Mouse (Mus musculus) lung, postnatal 0 days (tissue): ENCODE data around the gene Idua. TPM values are rescaled to one million over a fixed set of nuclear protein-coding genes. Genes with fewer than 3 reads are reported as not detected.

Experiments used
- ATAC-seq: fragments of 200-750 bp; cut with Nextera tagmentation; 2 replicates; pipeline ENCODE4 v1.8.0; 2017; ENCODE audit warnings: moderate library complexity
- DNase-seq: peaks from one replicate; pipeline ENCODE4 v3.0.0-alpha.2; 2016; ENCODE audit warnings: low spot score
- H3K27ac ChIP-seq: fragments of 300-500 bp; sonication (generic); 2 replicates; pipeline ENCODE4 v1.5.1; 2014; ENCODE audit warnings: antibody characterized with exemption, mild to moderate bottlenecking, low read length, mixed read lengths
- H3K27me3 ChIP-seq: fragments of 300-500 bp; sonication (generic); replicated peaks from 2 replicates; pipeline ENCODE4 v1.6.1; 2014; ENCODE audit warnings: low read length, mixed read lengths; ENCODE audit not compliant: insufficient read depth
- H3K36me3 ChIP-seq: fragments of 300-500 bp; sonication (generic); 2 replicates; pipeline ENCODE4 v1.6.1; 2014; ENCODE audit warnings: low read length, mixed read lengths; ENCODE audit not compliant: insufficient read depth
- H3K4me1 ChIP-seq: fragments of 300-500 bp; sonication (generic); 2 replicates; pipeline ENCODE4 v1.6.1; 2014; ENCODE audit warnings: antibody characterized with exemption, low read depth, low read length, mixed read lengths; ENCODE audit not compliant: insufficient read depth
- H3K4me2 ChIP-seq: fragments of 300-500 bp; sonication (generic); replicated peaks from 2 replicates; pipeline ENCODE4 v1.6.1; 2014; ENCODE audit warnings: low read depth, mild to moderate bottlenecking, low read length, moderate library complexity, mixed read lengths
- H3K4me3 ChIP-seq: fragments of 300-500 bp; sonication (generic); 2 replicates; pipeline ENCODE4 v1.5.1; 2014; ENCODE audit warnings: low read depth, low read length
- H3K9ac ChIP-seq: fragments of 300-500 bp; sonication (generic); replicated peaks from 2 replicates; pipeline ENCODE4 v1.6.1; 2014; ENCODE audit warnings: low read depth, mild to moderate bottlenecking
- H3K9me3 ChIP-seq: fragments of 300-500 bp; sonication (generic); 2 replicates; pipeline ENCODE4 v1.6.1; 2016; ENCODE audit warnings: low read length, mixed read lengths
- CTCF ChIP-seq: IDR thresholded peaks from 2 replicates; pipeline ENCODE4 v1.5.1; 2016; ENCODE audit warnings: antibody characterized with exemption, mild to moderate bottlenecking
- EP300 ChIP-seq: IDR thresholded peaks from 2 replicates; pipeline ENCODE4 v1.6.1; 2016; ENCODE audit warnings: antibody characterized with exemption, mild to moderate bottlenecking, control low read depth
- WGBS: fragments of 180-500 bp; shearing (Covaris S2); extraction: QIAGEN DNeasy Blood & Tissue Kit; methylation state at CpG from one replicate; pipeline ENCODE4 v1.1.7; 2014; 5-methylcytosine and 5-hydroxymethylcytosine counted together
- polyA plus RNA-seq: library from polyadenylated mRNA; unstranded; fragments of >200 nt; fragmentation: Nextera tagmentation; extraction: Ambion mirVana; gene quantifications from 2 replicates; pipeline ENCODE4 v1.2.1, GENCODE M21; 2015

Gene Idua
- polyA plus RNA-seq, 1 experiment from 2014 or later, result 7.1 TPM

DNA sequence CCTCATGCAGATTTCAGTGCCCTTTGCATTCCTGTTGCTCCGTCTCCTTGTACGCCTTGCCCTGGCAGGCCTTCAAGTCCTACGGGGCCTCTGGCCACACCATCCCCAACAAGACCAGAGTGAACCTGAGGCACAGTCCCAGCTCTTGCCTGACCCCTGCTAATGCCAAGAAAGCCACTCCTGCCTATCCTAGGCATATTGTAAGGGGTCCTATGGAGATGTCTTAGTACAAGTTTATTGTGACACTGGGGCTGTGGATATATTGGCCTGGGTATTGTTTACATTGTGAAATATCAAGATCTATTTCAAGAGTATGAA, 13.8 kb upstream of the Idua start:
- DNase-seq (no peak), ATAC-seq (no peak)
- H3K27me3 ChIP-seq, result no peaks in the 10 kb centered on the region
- H3K27ac ChIP-seq, result no peak overlapping the region
- H3K4me1 ChIP-seq, result no peaks in the 10 kb centered on the region
- H3K4me3 ChIP-seq, result no peak overlapping the region
- no peaks in the 10 kb centered on the region for H3K36me3 ChIP-seq
- WGBS, result 63% methylated on average over 3 of the region's 3 CpGs
- no peak for TF ChIP-seq EP300
- no peak for TF ChIP-seq CTCF
- no peak overlapping the region for H3K4me2 ChIP-seq
- no peaks in the 10 kb centered on the region for H3K9me3 ChIP-seq
- no peak overlapping the region for H3K9ac ChIP-seq

DNA sequence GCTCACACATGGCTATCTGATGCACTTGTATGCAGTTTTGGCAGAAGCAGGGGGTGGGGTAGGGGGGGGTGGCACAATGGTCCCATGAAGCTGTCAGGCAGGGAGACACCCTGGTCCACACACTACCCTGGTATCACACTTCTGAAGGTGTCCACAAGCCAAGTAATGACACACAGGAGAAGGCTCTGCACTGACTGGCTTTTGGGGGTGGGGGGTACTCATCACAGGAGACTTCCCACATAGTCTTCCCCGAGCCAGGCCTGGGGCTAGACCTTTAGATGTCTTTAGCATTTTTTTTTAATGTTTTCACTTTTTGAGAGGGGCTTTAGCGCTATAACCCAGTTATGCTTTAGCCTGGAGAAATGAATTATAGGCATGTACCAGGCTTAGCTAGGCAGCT, 12.8 kb upstream of the Idua start:
- H3K27me3 ChIP-seq, result no peaks in the 10 kb centered on the region
- DNase-seq (no peak), ATAC-seq (no peak)
- no peaks in the 10 kb centered on the region for H3K9me3 ChIP-seq
- no peak overlapping the region for H3K9ac ChIP-seq
- H3K4me1 ChIP-seq, result no peaks in the 10 kb centered on the region
- no peaks in the 10 kb centered on the region for H3K36me3 ChIP-seq
- no peak overlapping the region for H3K4me3 ChIP-seq
- 90% methylated on average over 2 of the region's 2 CpGs for WGBS
- no peak overlapping the region for H3K4me2 ChIP-seq
- TF ChIP-seq CTCF, result no peak
- no peak overlapping the region for H3K27ac ChIP-seq

GRCm38 (mm10) chr5:108647820-108648465, 12.2 kb upstream of the Idua start:
- Histone ChIP-seq H3K4me3 (no peak overlapping the region), H3K27me3 (no peaks in the 10 kb centered on the region), H3K4me1 (no peaks in the 10 kb centered on the region), H3K9me3 (no peaks in the 10 kb centered on the region), H3K27ac (no peak overlapping the region), H3K4me2 (no peak overlapping the region), H3K9ac (no peak overlapping the region), H3K36me3 (no peaks in the 10 kb centered on the region; the same call in 1 of the 2 replicates)
- DNase-seq (peak; percentile 57), ATAC-seq (peak; percentile 69)
- 58% methylated on average over 2 of the region's 2 CpGs for WGBS
- TF ChIP-seq EP300 (peak; percentile 60; the same call in 1 of the 2 replicates), CTCF (no peak)

DNA sequence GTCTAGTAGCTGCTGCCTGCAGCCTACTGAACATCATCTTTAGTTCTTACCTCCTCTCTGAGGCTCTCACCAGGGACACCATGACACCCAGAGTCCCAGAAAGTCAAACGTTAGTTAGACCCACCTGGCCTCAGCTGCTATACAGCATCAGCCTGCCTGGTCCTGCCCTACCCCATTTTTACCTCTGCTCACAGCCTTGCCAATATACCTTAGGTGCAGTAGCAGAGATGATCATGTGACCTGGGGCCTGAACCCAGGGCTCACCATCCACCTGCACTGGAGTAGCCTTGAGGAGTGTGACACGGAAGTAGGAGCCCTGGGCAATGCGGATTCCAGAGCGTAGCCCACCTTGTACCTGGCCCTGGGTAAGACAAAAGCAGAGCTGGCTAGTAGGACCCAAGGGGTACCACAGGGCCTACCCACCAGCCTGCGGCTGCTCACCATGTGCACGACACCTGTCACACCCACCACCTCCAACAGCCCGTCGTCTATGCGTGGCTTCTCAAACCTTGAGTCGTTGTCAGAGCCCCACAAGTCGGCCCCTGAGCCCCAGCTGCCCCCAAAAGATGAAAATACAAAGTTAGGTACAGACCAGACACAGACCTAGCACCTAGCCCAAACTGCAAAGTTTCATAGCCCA, 11.1 kb upstream of the Idua start:
- H3K36me3 ChIP-seq, result peaks cover 10% of the 10 kb centered on the region; the same call in 1 of the 2 replicates

DNA sequence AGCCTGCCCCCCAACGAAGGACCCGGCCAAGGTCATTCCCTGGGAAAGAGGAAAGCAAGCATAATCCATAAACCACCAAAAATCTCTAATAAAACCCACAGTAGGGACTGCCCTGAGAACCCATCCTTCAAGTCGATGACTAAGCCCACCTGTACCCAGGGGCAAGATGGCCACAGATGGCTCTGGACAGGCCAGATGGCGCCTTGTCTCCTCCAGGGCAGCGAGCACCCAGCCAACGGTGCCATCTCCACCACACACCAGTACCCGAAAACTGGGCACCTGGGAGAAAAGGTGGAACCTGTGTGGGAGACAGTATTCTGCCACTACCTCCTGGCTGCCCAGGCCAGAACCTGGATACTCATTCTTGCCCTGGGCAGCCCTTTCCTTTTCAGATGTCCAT, 9.8 kb upstream of the Idua start:
- Histone ChIP-seq H3K4me3 (no peak overlapping the region), H3K9me3 (no peaks in the 10 kb centered on the region), H3K4me1 (no peaks in the 10 kb centered on the region), H3K27me3 (no peaks in the 10 kb centered on the region), H3K36me3 (peaks cover 23% of the 10 kb centered on the region; the same call in 1 of the 2 replicates), H3K27ac (no peak overlapping the region), H3K4me2 (no peak overlapping the region), H3K9ac (no peak overlapping the region)
- no peak for ATAC-seq
- 88% methylated on average over 7 of the region's 7 CpGs for WGBS
- no peak for DNase-seq
- TF ChIP-seq EP300 (no peak), CTCF (no peak)

More for the DNA sequence above, 11.1 kb upstream of the Idua start:
- no peaks in the 10 kb centered on the region for H3K9me3 ChIP-seq
- H3K27me3 ChIP-seq, result no peaks in the 10 kb centered on the region
- H3K4me3 ChIP-seq, result no peak overlapping the region
- no peak overlapping the region for H3K9ac ChIP-seq
- TF ChIP-seq EP300 (no peak), CTCF (no peak)
- H3K4me2 ChIP-seq, result no peak overlapping the region
- no peaks in the 10 kb centered on the region for H3K4me1 ChIP-seq
- no peak for ATAC-seq
- 91% methylated on average over 11 of the region's 11 CpGs for WGBS
- no peak overlapping the region for H3K27ac ChIP-seq
- no peak for DNase-seq

DNA sequence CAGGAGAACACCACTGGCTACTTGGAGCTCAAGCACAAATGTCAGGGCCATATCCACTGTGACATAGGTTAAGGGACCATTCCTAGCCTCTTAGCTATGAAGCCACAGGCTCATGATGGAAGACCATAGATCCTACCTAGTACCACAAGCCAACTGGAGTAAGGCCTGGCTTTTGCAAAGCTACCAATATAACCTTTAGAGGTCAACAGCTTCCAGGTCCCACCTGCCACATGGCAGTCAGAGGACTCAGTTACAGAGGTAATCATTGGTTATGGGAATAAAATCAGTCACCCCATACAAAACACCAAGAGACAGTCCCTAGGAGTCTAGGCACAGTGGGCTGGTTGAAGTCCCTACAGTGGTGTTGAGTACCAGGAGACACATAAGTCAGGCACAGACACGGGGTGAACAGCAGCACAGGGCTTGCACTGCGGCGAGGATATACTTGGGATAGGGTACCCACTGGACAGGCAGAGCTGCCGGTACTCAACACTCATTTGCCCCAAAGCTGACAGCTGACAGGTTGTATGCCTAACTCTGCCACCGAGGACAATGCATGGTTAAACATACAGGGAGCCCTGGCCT, 8.9 kb upstream of the Idua start:
- Histone ChIP-seq H3K9ac (no peak overlapping the region), H3K4me1 (no peaks in the 10 kb centered on the region), H3K4me3 (no peak overlapping the region), H3K9me3 (no peaks in the 10 kb centered on the region), H3K4me2 (no peak overlapping the region), H3K27ac (no peak overlapping the region), H3K27me3 (no peaks in the 10 kb centered on the region), H3K36me3 (peaks cover 25% of the 10 kb centered on the region; the same call in 1 of the 2 replicates)
- WGBS, result 78% methylated on average over 5 of the region's 5 CpGs
- TF ChIP-seq EP300 (no peak), CTCF (no peak)
- DNase-seq (no peak), ATAC-seq (no peak)
